Mouse (Mus musculus) MEL (cell line): Measurements from ENCODE around the gene Ciao2a.

Experiments
- E2F4 ChIP-seq: IDR thresholded peaks from 2 replicates; pipeline ENCODE4 v1.6.1; 2011; ENCODE audit warnings: low read depth, low read length, improper control_type of control experiment, borderline replicate concordance
- MAX ChIP-seq: IDR thresholded peaks from 2 replicates; pipeline ENCODE4 v1.6.1; 2011; ENCODE audit warnings: low read length, improper control_type of control experiment
- POLR2A ChIP-seq, 2 experiments: IDR thresholded peaks; 2 replicates each; pipeline ENCODE4 v1.6.1; 2011 to 2012; ENCODE audit warnings: low read length in 2 of 2, mild to moderate bottlenecking in 2 of 2, control low read depth in 1 of 2, improper control_type of control experiment in 1 of 2, low read depth in 1 of 2, moderate library complexity in 1 of 2; ENCODE audit not compliant: control insufficient read depth in 1 of 2, insufficient read depth in 1 of 2, poor library complexity in 1 of 2

- TF ChIP-seq MAX (peak; percentile 97), E2F4 (no peak), POLR2A (IDR thresholded peaks at IDR 0.05; ENCODE audit: control insufficient read depth in 1 of 2, insufficient read depth in 1 of 2, low read depth in 1 of 2, low read length in 2 of 2, poor library complexity in 1 of 2) (peak; percentile 80 to 92)
These were observed at the start of gene Ciao2a, which contains the start of gene Snx1 for GRCm38 (mm10) chr9:66126456-66127192.
